Mouse (Mus musculus) right cerebral cortex, postnatal 10 days (tissue): ENCODE data around the gene Bdkrb2.

Source experiments
- DNase-seq, 2 experiments: peaks; one replicate each; pipeline ENCODE4 v3.0.0; 2021; ENCODE audit warnings: low spot score in 2 of 2

Gene Bdkrb2

DNA sequence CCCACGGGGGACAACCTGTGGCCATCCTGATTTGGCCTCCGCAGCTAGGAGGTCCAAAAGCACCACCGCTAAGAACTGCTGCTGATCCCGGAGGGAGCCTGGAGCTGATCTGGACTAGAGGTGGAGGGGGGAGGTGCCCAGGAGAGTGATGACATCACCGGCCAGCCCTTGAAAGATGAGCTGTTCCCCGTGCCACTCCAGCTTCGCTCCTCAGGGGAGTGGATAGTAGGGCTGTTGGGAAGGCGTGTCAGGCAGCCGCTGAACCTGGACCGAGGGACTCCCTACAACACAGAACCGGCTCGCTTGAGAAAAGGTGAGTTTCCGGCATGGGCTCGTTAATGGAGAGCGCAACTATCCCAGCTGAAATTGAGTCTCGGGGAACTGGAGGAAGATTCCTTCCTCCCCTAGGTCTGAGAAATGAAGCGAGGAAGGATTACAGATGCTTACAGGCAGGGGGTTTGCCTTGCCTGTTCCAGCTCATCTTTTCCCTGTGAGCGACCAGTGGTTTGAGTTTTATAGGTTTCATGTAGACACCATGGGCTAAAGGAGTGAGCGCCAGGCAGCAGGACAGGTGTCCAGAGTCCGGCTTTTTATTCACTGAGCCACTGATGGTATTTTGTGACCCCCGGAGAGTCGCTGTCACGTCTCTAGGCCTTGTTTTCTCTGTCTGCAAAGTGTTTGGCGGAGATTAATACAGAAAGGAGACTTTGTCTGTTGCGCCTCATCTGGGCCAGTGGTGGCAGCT, at the start of gene Bdkrb2:
Gene Bdkrb2, plus strand, starts transcription at position 291 of the 745 bp plus-strand sequence.
- DNase-seq: no peak

GRCm38 (mm10) chr12:105514111-105514510, 48.9 kb upstream of the Bdkrb2 start:
- DNase-seq: no peak

DNA sequence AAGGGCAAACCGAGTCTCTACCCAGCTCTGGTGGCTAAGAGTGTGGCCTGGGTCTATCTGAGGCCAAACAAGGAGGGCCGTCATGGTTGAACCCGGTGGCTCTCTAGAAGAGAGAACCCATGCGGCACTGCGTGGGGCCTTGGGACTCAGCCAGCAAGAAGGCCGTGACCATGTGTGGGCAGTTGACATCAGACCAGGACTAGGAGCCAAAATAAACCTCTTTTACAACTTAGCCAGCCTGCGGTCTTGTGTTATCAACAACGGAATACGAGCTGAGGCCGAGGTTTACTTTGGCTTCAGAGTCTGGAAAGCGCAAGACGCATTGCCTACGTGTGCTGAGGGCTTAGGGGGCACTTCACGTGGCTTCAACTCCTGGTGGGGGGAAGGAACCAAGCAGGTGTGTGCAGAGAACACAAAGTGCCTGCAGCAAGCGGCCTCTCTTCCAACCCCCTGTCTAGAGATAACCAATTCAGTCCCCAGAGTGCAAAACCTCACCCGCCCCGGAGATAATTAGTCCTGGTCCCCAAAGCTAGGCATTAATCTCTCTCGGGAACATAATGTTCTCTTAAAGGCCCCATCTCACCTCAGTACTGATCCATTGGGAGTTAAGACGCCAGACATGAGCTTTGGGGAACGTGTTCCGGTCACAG, 45.9 kb upstream of the Bdkrb2 start:
- no peak for DNase-seq

GRCm38 (mm10) chr12:105519851-105520250, 43.2 kb upstream of the Bdkrb2 start:
- no peak for DNase-seq

DNA sequence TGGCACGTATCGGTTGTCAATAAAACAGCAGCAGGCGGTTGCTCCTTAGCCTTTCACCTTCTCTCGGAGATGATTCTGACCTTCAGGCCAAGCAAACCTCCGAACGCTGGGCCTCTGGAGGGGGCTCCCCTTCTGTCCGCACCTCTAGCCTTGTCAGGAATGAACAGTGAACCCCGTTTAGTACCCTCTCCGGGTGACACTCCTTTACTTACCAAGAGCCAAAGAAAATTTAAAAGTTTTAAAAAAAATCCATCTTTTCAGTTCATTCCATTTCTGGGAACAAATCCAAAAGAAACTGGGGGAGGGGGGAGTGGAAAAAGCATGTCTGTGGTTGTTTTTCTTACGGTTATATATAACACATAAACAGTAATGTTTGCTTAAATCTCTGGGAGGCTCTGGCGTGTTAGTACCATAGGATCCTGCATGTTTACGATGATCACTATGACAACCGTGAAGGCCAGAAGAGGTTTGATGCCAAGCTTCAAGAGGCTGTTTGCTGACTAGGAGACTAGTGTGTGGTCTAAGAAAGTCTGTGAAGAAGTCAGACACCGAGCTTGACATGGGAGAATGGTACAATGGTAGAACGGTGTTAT, 41.8 kb upstream of the Bdkrb2 start:
- DNase-seq: peak in 1 of 2 experiments; percentile 62

GRCm38 (mm10) chr12:105523737-105524136, 39.3 kb upstream of the Bdkrb2 start:
- no peak for DNase-seq

- no peak for DNase-seq
Observed at GRCm38 (mm10) chr12:105526186-105526585, 36.8 kb upstream of the Bdkrb2 start.

- DNase-seq: peak; percentile 66 to 74
Observed at GRCm38 (mm10) chr12:105526829-105527228, 36.2 kb upstream of the Bdkrb2 start.

DNA sequence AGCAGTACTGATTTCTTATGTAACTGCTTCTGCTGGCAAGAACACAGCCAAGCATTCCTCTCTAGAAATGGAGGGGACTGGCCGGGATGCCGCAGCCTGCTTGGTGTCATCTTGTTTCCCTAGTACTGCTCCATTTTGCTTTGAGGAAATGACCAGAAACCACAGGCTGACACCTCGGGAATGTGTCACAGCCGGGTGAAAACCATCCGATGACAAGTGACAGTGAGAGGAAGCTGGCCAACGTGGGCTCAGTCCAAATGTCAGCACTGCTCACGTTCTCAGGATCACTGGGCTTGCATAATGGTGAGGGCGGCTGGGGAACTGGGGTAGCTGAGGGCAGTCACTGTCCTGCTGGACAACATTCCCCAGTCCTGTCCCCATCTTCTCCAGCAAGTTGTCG, 33.5 kb upstream of the Bdkrb2 start:
- no peak for DNase-seq

- DNase-seq: no peak
Observed at GRCm38 (mm10) chr12:105531724-105532371, 31.2 kb upstream of the Bdkrb2 start.

GRCm38 (mm10) chr12:105534842-105535241, 28.2 kb upstream of the Bdkrb2 start:
- DNase-seq: no peak

GRCm38 (mm10) chr12:105535968-105536760, 26.9 kb upstream of the Bdkrb2 start:
- no peak for DNase-seq

DNA sequence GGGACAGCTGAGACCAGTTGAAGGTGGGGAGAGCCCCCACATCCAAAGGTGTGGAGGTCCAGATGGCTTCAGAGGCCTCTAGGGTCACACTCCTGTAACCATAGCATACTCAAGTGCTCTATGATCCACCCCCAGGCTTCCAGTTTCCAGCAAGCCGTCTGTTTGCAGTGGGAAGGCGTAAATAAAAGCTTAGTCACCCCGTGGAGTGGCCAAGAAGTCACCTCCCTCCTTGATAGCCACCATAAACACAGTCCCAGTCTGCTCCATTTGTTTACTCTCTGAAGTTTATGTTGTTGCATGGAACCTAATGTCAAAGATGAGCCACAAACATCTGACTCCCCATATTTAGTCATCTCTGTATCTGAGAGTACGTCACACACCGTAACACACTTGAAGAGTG, 25.9 kb upstream of the Bdkrb2 start:
- no peak for DNase-seq

DNA sequence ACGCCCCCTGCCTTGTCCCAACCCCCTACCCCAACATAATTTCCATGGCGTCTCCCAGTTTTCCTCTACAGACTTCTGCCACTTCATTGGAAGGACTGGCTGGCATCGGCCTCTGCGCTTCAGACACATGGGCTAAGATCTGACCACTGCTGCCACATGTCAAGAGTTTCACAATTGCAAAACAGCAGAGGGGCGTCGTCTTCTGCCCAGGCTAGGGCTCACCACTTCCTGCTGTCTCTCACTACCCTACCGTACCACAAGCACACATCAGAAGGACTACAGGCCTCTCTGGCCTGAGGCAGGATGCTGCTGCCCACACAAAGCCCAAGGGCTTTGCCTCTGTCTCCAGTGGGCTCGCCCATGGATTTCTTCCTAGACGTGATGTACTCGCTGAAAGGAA, 23.4 kb upstream of the Bdkrb2 start:
- no peak for DNase-seq

DNA sequence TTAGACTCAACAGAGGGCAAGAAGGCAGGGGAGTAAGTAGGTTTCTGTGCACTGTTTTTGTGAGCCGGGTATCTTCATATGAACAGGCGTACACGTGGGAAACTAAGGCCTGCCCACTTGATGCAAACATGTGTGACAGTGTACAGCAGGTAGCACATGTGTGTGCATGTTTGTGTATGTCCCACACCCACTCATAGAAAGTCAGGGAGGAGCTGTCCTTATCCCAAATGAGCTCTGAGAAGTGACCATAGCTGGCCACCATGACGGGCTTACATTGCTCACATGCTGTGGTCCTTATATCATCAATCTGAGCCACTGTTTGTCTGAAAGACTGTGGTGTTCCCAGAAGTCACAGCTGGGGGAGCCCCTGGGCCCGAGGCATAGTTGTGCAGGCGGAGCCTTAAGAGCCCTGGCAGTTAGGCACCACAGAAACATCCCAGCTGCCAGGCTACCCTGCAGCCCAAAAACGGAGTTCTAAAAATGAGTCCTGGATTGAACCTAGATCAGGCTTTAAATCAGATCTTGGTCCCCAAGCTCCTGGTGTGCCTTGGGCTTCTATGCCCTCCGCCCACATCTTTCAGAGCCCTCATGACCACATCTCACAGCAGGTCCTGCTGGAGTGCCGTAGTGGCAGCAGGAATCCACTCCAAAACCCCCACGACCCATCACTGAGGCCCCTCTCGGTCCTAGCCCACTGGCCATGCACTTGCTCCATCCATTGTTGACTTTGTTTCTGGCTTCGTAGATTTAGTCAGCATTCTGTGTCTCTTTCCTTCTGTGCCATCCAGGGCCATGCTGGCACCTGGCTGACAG, 21.2 kb upstream of the Bdkrb2 start:
- DNase-seq: no peak

DNA sequence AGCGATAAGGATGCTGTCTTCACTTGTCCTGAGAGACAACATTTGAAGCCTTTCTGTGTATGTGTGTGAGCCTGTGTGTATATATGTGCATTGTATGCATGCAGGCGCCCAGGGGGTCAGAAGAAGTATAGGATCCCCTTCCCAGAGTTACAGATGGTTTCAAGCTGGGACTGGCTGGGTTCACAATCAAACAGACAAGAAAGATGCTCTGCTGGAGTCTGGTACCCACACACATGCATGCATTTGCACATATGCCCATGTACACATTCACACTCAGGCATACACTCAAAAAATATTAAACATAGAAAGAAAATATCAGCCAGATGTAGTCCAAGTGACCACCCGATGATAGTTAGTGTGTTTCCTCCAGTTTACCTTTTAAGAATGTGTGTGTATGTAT, 20.5 kb upstream of the Bdkrb2 start:
- no peak for DNase-seq

DNA sequence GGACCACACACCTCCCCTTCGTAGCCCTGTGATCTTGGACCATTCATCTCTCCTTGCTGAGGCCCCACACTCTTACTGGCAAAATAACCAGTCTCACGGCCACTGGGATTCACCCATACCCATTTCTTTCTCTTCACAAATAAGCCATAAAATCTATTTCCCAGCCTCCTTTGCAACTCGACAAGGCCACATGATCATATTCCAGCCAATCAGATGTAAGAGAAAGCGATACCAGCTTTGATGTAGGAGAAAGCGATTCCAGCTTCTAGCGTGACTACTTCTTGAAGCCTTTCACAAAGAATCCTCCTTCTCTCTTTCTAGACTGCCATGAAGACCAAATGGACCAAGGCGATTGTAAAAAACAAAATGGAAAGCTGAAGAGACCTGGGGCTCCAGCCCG, 19.9 kb upstream of the Bdkrb2 start:
- no peak for DNase-seq

DNA sequence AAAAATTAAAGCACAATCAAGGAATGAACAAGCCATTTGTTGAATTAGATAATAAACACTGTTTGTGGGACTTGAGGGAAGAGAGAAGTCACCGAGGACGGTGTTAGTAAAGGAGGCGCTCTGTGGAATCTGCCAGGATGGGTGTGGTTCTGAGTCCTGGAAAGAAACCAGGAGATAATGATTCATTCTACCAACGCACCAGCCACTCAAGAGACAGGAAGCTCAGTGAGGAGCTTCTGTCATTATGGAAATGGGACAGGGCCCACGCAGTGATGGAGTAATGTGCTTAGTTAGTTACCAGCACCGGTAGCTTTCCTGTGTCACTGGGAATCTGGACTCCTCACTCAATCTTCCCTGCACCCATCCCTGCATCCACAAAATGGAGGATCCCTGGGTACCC, 19.3 kb upstream of the Bdkrb2 start:
- no peak for DNase-seq

GRCm38 (mm10) chr12:105544872-105545271, 18.2 kb upstream of the Bdkrb2 start:
- no peak for DNase-seq

- DNase-seq: no peak
Observed at GRCm38 (mm10) chr12:105545696-105546435, 17.2 kb upstream of the Bdkrb2 start.
